Mouse (Mus musculus) testis, adult 2 months (tissue): Measurements from ENCODE around the gene Crlf1. TPM values are rescaled to one million over a fixed set of nuclear protein-coding genes. Genes with fewer than 3 reads are reported as not detected.

Experiments
- H3K27ac ChIP-seq: fragments of 200-500 bp; 2 replicates; pipeline ENCODE4 v1.5.1; 2012; ENCODE audit warnings: low read depth, low read length; ENCODE audit not compliant: control insufficient read depth, insufficient read depth
- H3K27me3 ChIP-seq: fragments of 200-500 bp; 2 replicates; pipeline ENCODE4 v1.6.1; 2012; ENCODE audit warnings: mild to moderate bottlenecking, low read length, moderate library complexity; ENCODE audit not compliant: control insufficient read depth, insufficient read depth
- H3K36me3 ChIP-seq: fragments of 200-500 bp; 2 replicates; pipeline ENCODE4 v1.6.1; 2012; ENCODE audit warnings: mild to moderate bottlenecking, low read length; ENCODE audit not compliant: control insufficient read depth, insufficient read depth
- H3K4me1 ChIP-seq: fragments of 200-500 bp; 2 replicates; pipeline ENCODE4 v1.6.1; 2012; ENCODE audit warnings: low read length; ENCODE audit not compliant: control insufficient read depth, insufficient read depth
- H3K4me3 ChIP-seq: fragments of 200-500 bp; 2 replicates; pipeline ENCODE4 v1.5.1; 2012; ENCODE audit warnings: low read depth, mild to moderate bottlenecking, low read length, moderate library complexity, mixed read lengths; ENCODE audit not compliant: control insufficient read depth
- CTCF ChIP-seq: fragments of 200-500 bp; IDR thresholded peaks from 2 replicates; pipeline ENCODE4 v1.5.1; 2012; ENCODE audit warnings: low read depth, mild to moderate bottlenecking, inconsistent platforms, low read length, moderate library complexity; ENCODE audit not compliant: control insufficient read depth, insufficient read depth, insufficient replicate concordance
- POLR2A ChIP-seq: fragments of 200-500 bp; IDR thresholded peaks from 2 replicates; pipeline ENCODE4 v1.6.1; 2012; ENCODE audit warnings: low read depth, mild to moderate bottlenecking, inconsistent platforms, low read length, moderate library complexity; ENCODE audit not compliant: control insufficient read depth
- polyA plus RNA-seq: library from polyadenylated mRNA; depleted of rRNA; stranded (reverse); fragments of >200 nt; gene quantifications from 2 replicates; pipeline ENCODE4 v1.2.3, GENCODE M21; 2012

Crlf1 gene
- polyA plus RNA-seq, 1 experiment: 126 TPM

GRCm38 (mm10) chr8:70490061-70490879 is 2.7 kb upstream of the Crlf1 start:
- Histone ChIP-seq H3K4me1 (peaks cover 59% of the 10 kb centered on the region), H3K27me3 (peaks cover 3% of the 10 kb centered on the region), H3K36me3 (no peaks in the 10 kb centered on the region), H3K4me3 (peak overlapping the region; percentile 54), H3K27ac (no peak overlapping the region)
- TF ChIP-seq CTCF (no peak), POLR2A (no peak)

- peaks cover 62% of the 10 kb centered on the region for H3K4me1 ChIP-seq
- H3K4me3 ChIP-seq: peak overlapping the region; percentile 54
- no peak overlapping the region; the same call in 1 of the 2 replicates for H3K27ac ChIP-seq
- TF ChIP-seq CTCF (no peak), POLR2A (no peak)
- peaks cover 3% of the 10 kb centered on the region for H3K27me3 ChIP-seq
- H3K36me3 ChIP-seq: no peaks in the 10 kb centered on the region
Observed at GRCm38 (mm10) chr8:70490880-70491495, 2.0 kb upstream of the Crlf1 start.

GRCm38 (mm10) chr8:70493692-70494415 is 896 bp downstream of the Crlf1 start:
- peaks cover 3% of the 10 kb centered on the region for H3K27me3 ChIP-seq
- H3K36me3 ChIP-seq: no peaks in the 10 kb centered on the region
- no peak overlapping the region for H3K27ac ChIP-seq
- H3K4me3 ChIP-seq: peak overlapping the region; percentile 46
- TF ChIP-seq POLR2A: no peak
- no peak for TF ChIP-seq CTCF
- peaks cover 43% of the 10 kb centered on the region for H3K4me1 ChIP-seq

- peak overlapping the region; percentile 46; the same call in 1 of the 2 replicates for H3K4me3 ChIP-seq
- H3K27ac ChIP-seq: no peak overlapping the region
- H3K27me3 ChIP-seq: peaks cover 3% of the 10 kb centered on the region
- TF ChIP-seq POLR2A (no peak), CTCF (no peak)
- peaks cover 39% of the 10 kb centered on the region for H3K4me1 ChIP-seq
- no peaks in the 10 kb centered on the region for H3K36me3 ChIP-seq
Observed at GRCm38 (mm10) chr8:70494416-70494945, 1.5 kb downstream of the Crlf1 start.

- H3K4me3 ChIP-seq: no peak overlapping the region
- H3K27ac ChIP-seq: no peak overlapping the region
- H3K4me1 ChIP-seq: peaks cover 33% of the 10 kb centered on the region
- H3K27me3 ChIP-seq: peaks cover 3% of the 10 kb centered on the region
- TF ChIP-seq POLR2A (no peak), CTCF (no peak)
- H3K36me3 ChIP-seq: no peaks in the 10 kb centered on the region
Observed at GRCm38 (mm10) chr8:70495001-70495770, 2.2 kb downstream of the Crlf1 start.

GRCm38 (mm10) chr8:70495771-70496062 is 2.8 kb downstream of the Crlf1 start:
- Histone ChIP-seq H3K27ac (no peak overlapping the region), H3K36me3 (no peaks in the 10 kb centered on the region), H3K27me3 (peaks cover 3% of the 10 kb centered on the region), H3K4me3 (no peak overlapping the region), H3K4me1 (peaks cover 36% of the 10 kb centered on the region)
- TF ChIP-seq POLR2A (no peak), CTCF (no peak)
